Mouse (Mus musculus): Measurements from ENCODE around the gene Shb.

The Shb gene

GRCm38 (mm10) chr4:45459375-45459774 is 72.9 kb downstream of the Shb start:
- no peak for DNase-seq (ENCODE audit: extremely low read depth, low read depth, low spot score)

GRCm38 (mm10) chr4:45457543-45457942 is 74.7 kb downstream of the Shb start:
- DNase-seq (ENCODE audit: extremely low read depth, low read depth, low spot score), result no peak

- DNase-seq (ENCODE audit: extremely low read depth, low read depth, low spot score), result no peak
Measured at GRCm38 (mm10) chr4:45455001-45455400, 77.3 kb downstream of the Shb start.

- no peak for DNase-seq (ENCODE audit: extremely low read depth, low read depth, low spot score)
Measured at GRCm38 (mm10) chr4:45453271-45453851, 78.9 kb downstream of the Shb start.

- DNase-seq (ENCODE audit: extremely low read depth, low read depth, low spot score), result no peak
Measured at GRCm38 (mm10) chr4:45452569-45453111, 79.6 kb downstream of the Shb start.

- no peak for DNase-seq (ENCODE audit: extremely low read depth, low read depth, low spot score)
Measured at GRCm38 (mm10) chr4:45449012-45449411, 83.3 kb downstream of the Shb start.

- DNase-seq (ENCODE audit: extremely low read depth, low read depth, low spot score), result no peak
Measured at GRCm38 (mm10) chr4:45448481-45448880, 83.8 kb downstream of the Shb start.

GRCm38 (mm10) chr4:45447196-45447595 is 85.1 kb downstream of the Shb start:
- no peak for DNase-seq (ENCODE audit: extremely low read depth, low read depth, low spot score)

GRCm38 (mm10) chr4:45445235-45445634 is 87.0 kb downstream of the Shb start:
- DNase-seq (ENCODE audit: extremely low read depth, low read depth, low spot score), result no peak

- no peak for DNase-seq (ENCODE audit: extremely low read depth, low read depth, low spot score)
Measured at GRCm38 (mm10) chr4:45444813-45445212, 87.5 kb downstream of the Shb start.

- no peak for DNase-seq (ENCODE audit: extremely low read depth, low read depth, low spot score)
Measured at GRCm38 (mm10) chr4:45443652-45444051, 88.6 kb downstream of the Shb start.

GRCm38 (mm10) chr4:45442237-45442636 is 90.0 kb downstream of the Shb start:
- no peak for DNase-seq (ENCODE audit: extremely low read depth, low read depth, low spot score)

- DNase-seq (ENCODE audit: extremely low read depth, low read depth, low spot score), result no peak
Measured at GRCm38 (mm10) chr4:45441778-45442177, 90.5 kb downstream of the Shb start.

GRCm38 (mm10) chr4:45439281-45439680 is 93.0 kb downstream of the Shb start:
- DNase-seq (ENCODE audit: extremely low read depth, low read depth, low spot score), result no peak

- DNase-seq (ENCODE audit: extremely low read depth, low read depth, low spot score), result no peak
Measured at GRCm38 (mm10) chr4:45437010-45437409, 95.3 kb downstream of the Shb start.

- DNase-seq (ENCODE audit: extremely low read depth, low read depth, low spot score), result no peak
Measured at GRCm38 (mm10) chr4:45436383-45436913, 95.8 kb downstream of the Shb start.

- DNase-seq (ENCODE audit: extremely low read depth, low read depth, low spot score), result no peak
Measured at GRCm38 (mm10) chr4:45435899-45436298, 96.4 kb downstream of the Shb start.

GRCm38 (mm10) chr4:45434681-45435080 is 97.6 kb downstream of the Shb start:
- DNase-seq (ENCODE audit: extremely low read depth, low read depth, low spot score), result no peak

- no peak for DNase-seq (ENCODE audit: extremely low read depth, low read depth, low spot score)
Measured at GRCm38 (mm10) chr4:45434071-45434470, 98.2 kb downstream of the Shb start.

- DNase-seq (ENCODE audit: extremely low read depth, low read depth, low spot score), result no peak
Measured at GRCm38 (mm10) chr4:45431806-45432205, 100.5 kb downstream of the Shb start.

GRCm38 (mm10) chr4:45431316-45431715 is 101.0 kb downstream of the Shb start:
- no peak for DNase-seq (ENCODE audit: extremely low read depth, low read depth, low spot score)

GRCm38 (mm10) chr4:45429451-45429850 is 102.8 kb downstream of the Shb start:
- DNase-seq (ENCODE audit: extremely low read depth, low read depth, low spot score), result peak; percentile 78
